In genomic region chr15:27943486-27944195, GRCm38 (mm10) we compare ENCODE assay signal across 10 mouse cellular contexts.
DNase-seq lines count a peak whose midpoint lies in the region; ATAC-seq lines count a peak whose summit lies in the region.
"Had no signal": no experiment of that assay in that cellular context is flagged by ENCODE, and none has a peak within 500 bp of the region (broad histone marks: within the 10 kb centered on the region; RNA-seq: fewer than 3 reads in every experiment).

No protein-coding gene starts in this region.

- H3K27me3 ChIP-seq in forebrain, embryonic 11.5 days (ENCODE audit: control insufficient read depth, insufficient read depth, low read length): no peaks in the 10 kb centered on the region
- H3K27me3 ChIP-seq: CH12.LX had no signal

- WGBS in forebrain, embryonic 11.5 days: 36% methylated on average over 18 of the region's 18 CpGs

- H3K4me1 ChIP-seq in forebrain, embryonic 11.5 days (replicated peaks; ENCODE audit: control insufficient read depth, insufficient read depth, low read length): peaks cover 32% of the 10 kb centered on the region

- H3K36me3 ChIP-seq in forebrain, embryonic 11.5 days (ENCODE audit: control insufficient read depth, insufficient read depth, low read length): no peaks in the 10 kb centered on the region
- H3K36me3 ChIP-seq: limb, embryonic 12.5 days had no signal

- no peak overlapping the region for H3K4me3 ChIP-seq in forebrain, embryonic 11.5 days (ENCODE audit: low read depth, low read length)
- H3K4me3 ChIP-seq: limb, embryonic 12.5 days had no signal

- no peaks in the 10 kb centered on the region for H3K9me3 ChIP-seq in forebrain, embryonic 11.5 days (ENCODE audit: control insufficient read depth, low read length)
- H3K9me3 ChIP-seq: limb, embryonic 12.5 days had no signal

- no peak for DNase-seq in frontal cortex, postnatal 10 days (ENCODE audit: low spot score in 2 of 2)
- DNase-seq in adipocyte (ENCODE audit: low spot score): peak; percentile 21
- DNase-seq in forebrain, embryonic 11.5 days (ENCODE audit: low spot score): peak; percentile 70
- peak; percentile 73 to 80 for DNase-seq in layer of hippocampus, adult 8-10 months (ENCODE audit: low spot score in 2 of 2)
- DNase-seq in right cerebral cortex, adult 18-20 months: peak; percentile 72
- DNase-seq in urinary bladder, adult 18-20 months (ENCODE audit: low spot score in 2 of 2): no peak
- DNase-seq in thymus, adult 18-20 months: no peak

- H3K27ac ChIP-seq in forebrain, embryonic 11.5 days (ENCODE audit: low read depth, low read length): peak overlapping the region; percentile 50
- H3K27ac ChIP-seq: limb, embryonic 12.5 days had no signal

- ATAC-seq in frontal cortex, adult (ENCODE audit: low TSS enrichment): peak; percentile 66
- ATAC-seq in forebrain, embryonic 11.5 days (replicated peaks; ENCODE audit: low FRiP score): peak; percentile 81

- H3K9ac ChIP-seq in forebrain, embryonic 11.5 days (ENCODE audit: low read length): no peak overlapping the region
- H3K9ac ChIP-seq: limb, embryonic 12.5 days had no signal

- H3K4me2 ChIP-seq in forebrain, embryonic 11.5 days (ENCODE audit: low read depth, low read length, severe bottlenecking): peak overlapping the region; percentile 3; the same call in 1 of the 2 replicates
- H3K4me2 ChIP-seq: limb, embryonic 12.5 days had no signal

Comparison
In these comparisons a context has a peak if more than half of its experiments do, and no peak if none do; other contexts are left out.
1. DNase-seq: peak in adipocyte (single experiment), forebrain, embryonic 11.5 days (single experiment), layer of hippocampus, adult 8-10 months (2 of 2) and right cerebral cortex, adult 18-20 months (single experiment); none in frontal cortex, postnatal 10 days (0 of 2), urinary bladder, adult 18-20 months (0 of 2) and thymus, adult 18-20 months (0 of 2).